Mouse (Mus musculus) liver, embryonic 14.5 days (tissue): Measurements from ENCODE around the gene Ppfia3.

ENCODE experiments used
- CTCF ChIP-seq: IDR thresholded peaks from 2 replicates; pipeline ENCODE4 v1.5.1; 2016; ENCODE audit warnings: antibody characterized with exemption, low read depth, control low read depth
- EP300 ChIP-seq: IDR thresholded peaks from 2 replicates; pipeline ENCODE4 v1.6.1; 2016; ENCODE audit warnings: antibody characterized with exemption, low read depth

DNA sequence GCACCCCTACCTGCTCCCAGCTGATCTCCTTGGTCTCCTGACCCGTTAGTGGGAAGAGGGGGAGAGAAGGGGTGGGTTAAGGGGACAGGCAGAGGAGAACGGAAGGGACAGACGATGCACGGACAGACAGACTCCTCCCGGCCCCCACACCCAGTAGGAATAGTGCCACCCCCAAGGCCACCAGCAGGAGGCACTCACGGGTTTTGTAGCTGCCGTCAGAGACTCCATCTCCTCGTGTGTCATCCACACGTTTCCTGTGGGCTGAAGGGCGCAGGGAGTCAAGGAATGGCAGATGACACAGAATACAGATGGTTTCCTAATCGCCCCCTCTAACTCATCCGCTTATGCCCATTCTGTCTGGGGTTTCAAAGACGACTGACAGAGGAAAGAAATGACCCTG, 23.3 kb downstream of the Ppfia3 start:
- TF ChIP-seq CTCF (peak; percentile 62), EP300 (no peak)
